Mouse (Mus musculus) kidney, adult 9 months (tissue): ENCODE measurements at regions not wholly inside any gene's neighbourhood (a gene's known extent, or its start where the extent isn't known, plus 50 kb on each side); places are given as distances from the start of the nearest gene placed in this dataset.
"Not testable (repeated sequence)": the region's sequence is repeated elsewhere in the genome, so short reads cannot be mapped to it uniquely, and the experiment has no call there.

Experiments used
- DNase-seq: peaks from one replicate; pipeline ENCODE4 v3.0.0; 2022

- DNase-seq = no peak
Measured at GRCm38 (mm10) chr11:56505068-56505467, 464.3 kb upstream of the Nmur2 start.

- DNase-seq = no peak
Measured at GRCm38 (mm10) chr11:56514941-56515340, 474.1 kb upstream of the Nmur2 start.

GRCm38 (mm10) chr11:56518486-56518885, 477.7 kb upstream of the Nmur2 start:
- no peak for DNase-seq

GRCm38 (mm10) chr11:56550736-56551135, 460.5 kb upstream of the Gria1 start:
- DNase-seq = no peak

GRCm38 (mm10) chr11:56556332-56556731, 454.9 kb upstream of the Gria1 start:
- DNase-seq = peak; percentile 0

- no peak for DNase-seq
Measured at GRCm38 (mm10) chr11:56580028-56580427, 431.2 kb upstream of the Gria1 start.

GRCm38 (mm10) chr11:56583054-56583453, 428.1 kb upstream of the Gria1 start:
- no peak for DNase-seq

- not testable (repeated sequence) for DNase-seq
Measured at GRCm38 (mm10) chr11:56593435-56593834, 417.8 kb upstream of the Gria1 start.

GRCm38 (mm10) chr11:56603742-56604141, 407.4 kb upstream of the Gria1 start:
- peak; percentile 23 for DNase-seq

- no peak for DNase-seq
Measured at GRCm38 (mm10) chr11:56627659-56628058, 383.5 kb upstream of the Gria1 start.

GRCm38 (mm10) chr11:56633445-56633844, 377.7 kb upstream of the Gria1 start:
- no peak for DNase-seq

GRCm38 (mm10) chr11:56636606-56637226, 374.5 kb upstream of the Gria1 start:
- no peak for DNase-seq

GRCm38 (mm10) chr11:56641716-56642115, 369.5 kb upstream of the Gria1 start:
- no peak for DNase-seq
